Mouse (Mus musculus) lung, embryonic 16.5 days (tissue): ENCODE measurements at regions not wholly inside any gene's neighbourhood (a gene's known extent, or its start where the extent isn't known, plus 50 kb on each side); places are given as distances from the start of the nearest gene placed in this dataset.

Source experiments
- ATAC-seq: fragments of 200-750 bp; cut with Nextera tagmentation; 2 replicates; pipeline ENCODE4 v1.8.0; 2017; ENCODE audit warnings: low read depth, mild to moderate bottlenecking, moderate library complexity
- H3K27ac ChIP-seq: fragments of 300-500 bp; sonication (generic); 2 replicates; pipeline ENCODE4 v1.5.1; 2014; ENCODE audit warnings: mild to moderate bottlenecking, control low read depth, low read length
- H3K27me3 ChIP-seq: fragments of 300-500 bp; sonication (generic); 2 replicates; pipeline ENCODE4 v1.6.1; 2014; ENCODE audit warnings: low read depth, low read length, mixed read lengths; ENCODE audit not compliant: control insufficient read depth, insufficient read depth
- H3K36me3 ChIP-seq: fragments of 300-500 bp; sonication (generic); 2 replicates; pipeline ENCODE4 v1.6.1; 2014; ENCODE audit warnings: low read length; ENCODE audit not compliant: control insufficient read depth, insufficient read depth
- H3K4me1 ChIP-seq: fragments of 300-500 bp; sonication (generic); replicated peaks from 2 replicates; pipeline ENCODE4 v1.6.1; 2014; ENCODE audit warnings: low read length, mixed read lengths; ENCODE audit not compliant: control insufficient read depth, insufficient read depth
- H3K4me2 ChIP-seq: fragments of 300-500 bp; sonication (generic); 2 replicates; pipeline ENCODE4 v1.6.1; 2014; ENCODE audit warnings: low read depth, low read length, control low read depth
- H3K4me3 ChIP-seq: fragments of 300-500 bp; sonication (generic); 2 replicates; pipeline ENCODE4 v1.5.1; 2014; ENCODE audit warnings: mild to moderate bottlenecking, low read length, control low read depth
- H3K9ac ChIP-seq: fragments of 300-500 bp; sonication (generic); 2 replicates; pipeline ENCODE4 v1.6.1; 2014; ENCODE audit warnings: low read length, control low read depth
- H3K9me3 ChIP-seq: fragments of 300-500 bp; sonication (generic); 2 replicates; pipeline ENCODE4 v1.6.1; 2016; ENCODE audit warnings: low read length; ENCODE audit not compliant: control insufficient read depth
- WGBS: fragments of 180-500 bp; shearing (Covaris S2); extraction: QIAGEN DNeasy Blood & Tissue Kit; methylation state at CpG from one replicate; pipeline ENCODE4 v1.1.7; 2014; 5-methylcytosine and 5-hydroxymethylcytosine counted together
- microRNA-seq: library from miRNA; unstranded; fragments of <30 nt; microRNA quantifications from one replicate; pipeline ENCODE4, GENCODE M21; 2016

DNA sequence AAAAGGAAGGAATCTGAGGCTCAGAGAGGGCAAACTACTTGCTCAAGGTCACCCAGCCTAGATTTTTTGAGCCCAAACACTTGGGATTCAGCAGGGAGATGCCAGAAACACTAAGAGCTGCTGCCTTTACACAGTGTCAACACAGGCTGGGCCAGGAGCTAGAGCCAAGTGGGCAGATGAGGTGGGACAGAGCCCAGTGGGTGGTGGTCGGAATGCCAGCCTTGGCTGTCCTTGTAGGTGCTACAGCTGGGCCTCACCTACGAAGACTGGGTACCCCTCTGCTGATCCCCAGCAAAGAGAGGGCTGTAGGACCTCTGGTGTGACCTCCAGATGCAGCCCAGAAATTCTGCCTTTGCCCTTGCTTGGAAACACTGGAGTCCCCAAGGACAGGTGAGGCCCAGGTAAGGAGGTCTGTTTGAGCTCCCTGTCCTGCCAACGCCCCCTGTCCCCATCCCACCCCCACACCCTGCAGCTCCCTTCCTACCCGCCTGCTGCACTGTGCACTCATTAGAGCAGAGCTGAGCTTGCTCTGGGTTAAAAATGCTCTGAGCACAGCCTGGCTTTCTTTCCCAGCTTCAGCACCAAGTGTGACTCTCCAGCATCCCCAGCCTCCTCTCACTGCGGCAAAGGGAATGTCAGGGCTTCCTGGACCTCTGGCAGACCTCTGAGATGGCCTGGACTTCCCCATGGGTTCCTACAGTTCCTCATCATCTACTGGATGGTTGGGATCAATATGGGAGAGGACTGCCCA lies 76.2 kb downstream of the Cstad start:
- no peaks in the 10 kb centered on the region for H3K9me3 ChIP-seq
- H3K36me3 ChIP-seq = no peaks in the 10 kb centered on the region
- 61% methylated on average over 5 of the region's 5 CpGs for WGBS
- no peaks in the 10 kb centered on the region for H3K27me3 ChIP-seq
- H3K4me3 ChIP-seq = no peak overlapping the region
- peaks cover 21% of the 10 kb centered on the region for H3K4me1 ChIP-seq
- no peak for ATAC-seq
- H3K27ac ChIP-seq = no peak overlapping the region
- H3K4me2 ChIP-seq = no peak overlapping the region
- H3K9ac ChIP-seq = no peak overlapping the region

DNA sequence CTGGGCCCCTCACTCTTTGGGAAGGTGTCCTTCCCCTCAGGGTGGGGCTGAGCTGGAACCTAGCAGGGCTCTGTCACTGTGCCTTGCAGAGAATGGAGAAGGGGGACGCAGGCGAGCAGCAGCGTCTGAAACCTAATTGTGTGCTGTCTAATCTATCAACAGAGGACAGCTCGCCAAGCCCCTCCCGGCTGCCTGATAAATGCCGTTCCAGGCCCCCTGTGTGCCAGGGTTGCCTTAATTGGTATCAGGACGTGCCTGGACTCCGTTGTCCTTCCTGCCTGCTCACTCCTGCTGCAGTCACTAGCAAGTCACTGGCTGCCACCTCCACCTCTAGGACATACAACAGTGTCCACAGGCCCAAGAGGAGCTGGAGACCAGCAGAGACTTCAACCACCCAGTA lies 72.6 kb downstream of the Cstad start:
- Histone ChIP-seq H3K36me3 (no peaks in the 10 kb centered on the region), H3K4me1 (peaks cover 21% of the 10 kb centered on the region), H3K4me3 (no peak overlapping the region), H3K4me2 (no peak overlapping the region), H3K9me3 (no peaks in the 10 kb centered on the region), H3K9ac (peak overlapping the region; percentile 11; the same call in 1 of the 2 replicates), H3K27ac (no peak overlapping the region), H3K27me3 (no peaks in the 10 kb centered on the region)
- 15% methylated on average over 8 of the region's 8 CpGs for whole genome bisulfite sequencing
- ATAC-seq = peak; percentile 49

DNA sequence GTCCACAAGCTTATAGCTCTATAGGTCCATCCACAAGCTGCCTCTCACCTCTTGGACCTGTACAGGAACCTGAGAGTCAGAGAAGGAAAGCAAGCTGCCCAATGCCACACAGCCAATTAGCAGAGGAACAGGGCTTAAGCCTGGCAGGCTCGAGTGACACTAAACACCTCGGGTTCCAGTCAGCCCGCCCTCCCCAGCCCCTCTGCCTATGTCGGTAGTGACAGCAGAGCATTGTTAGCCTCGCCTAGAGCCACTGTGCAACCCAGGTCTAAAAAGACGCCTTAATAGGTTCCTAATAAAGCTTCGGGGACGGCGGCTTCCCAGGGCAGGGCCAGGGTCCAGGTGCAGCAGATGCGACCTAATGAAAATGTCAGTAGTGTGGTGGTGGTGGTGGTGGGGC lies 66.3 kb downstream of the Cstad start:
- WGBS = 63% methylated on average over 10 of the region's 10 CpGs
- Histone ChIP-seq H3K4me1 (peaks cover 44% of the 10 kb centered on the region), H3K27ac (no peak overlapping the region), H3K27me3 (no peaks in the 10 kb centered on the region), H3K4me3 (no peak overlapping the region), H3K9me3 (no peaks in the 10 kb centered on the region), H3K36me3 (no peaks in the 10 kb centered on the region), H3K4me2 (no peak overlapping the region), H3K9ac (no peak overlapping the region)
- ATAC-seq = no peak

DNA sequence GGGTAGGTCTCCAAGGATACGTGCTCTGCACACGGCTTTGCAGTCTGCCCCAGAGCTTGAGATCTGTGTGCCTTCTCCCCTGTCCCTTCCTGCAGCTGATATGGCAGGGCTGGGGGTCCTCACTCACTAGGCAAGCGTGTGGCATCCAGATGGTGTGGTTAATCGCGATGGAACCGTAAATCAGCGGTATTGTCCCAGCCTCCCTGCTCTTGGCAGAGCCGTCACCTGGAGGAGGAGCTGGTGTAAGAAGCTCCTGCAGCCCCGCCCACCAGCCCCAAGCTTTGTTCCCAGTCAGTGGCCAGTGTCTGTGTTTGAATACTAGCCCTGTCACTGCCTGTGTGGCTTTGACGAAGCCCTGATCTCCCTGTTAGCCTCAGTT lies 65.8 kb downstream of the Cstad start:
- no peaks in the 10 kb centered on the region for H3K36me3 ChIP-seq
- peak overlapping the region; percentile 46 for H3K9ac ChIP-seq
- no peaks in the 10 kb centered on the region for H3K9me3 ChIP-seq
- peak overlapping the region; percentile 100 for H3K27ac ChIP-seq
- H3K27me3 ChIP-seq = no peaks in the 10 kb centered on the region
- 30% methylated on average over 10 of the region's 10 CpGs for WGBS
- H3K4me3 ChIP-seq = no peak overlapping the region
- no peak for ATAC-seq
- H3K4me2 ChIP-seq = no peak overlapping the region
- peaks cover 44% of the 10 kb centered on the region for H3K4me1 ChIP-seq

DNA sequence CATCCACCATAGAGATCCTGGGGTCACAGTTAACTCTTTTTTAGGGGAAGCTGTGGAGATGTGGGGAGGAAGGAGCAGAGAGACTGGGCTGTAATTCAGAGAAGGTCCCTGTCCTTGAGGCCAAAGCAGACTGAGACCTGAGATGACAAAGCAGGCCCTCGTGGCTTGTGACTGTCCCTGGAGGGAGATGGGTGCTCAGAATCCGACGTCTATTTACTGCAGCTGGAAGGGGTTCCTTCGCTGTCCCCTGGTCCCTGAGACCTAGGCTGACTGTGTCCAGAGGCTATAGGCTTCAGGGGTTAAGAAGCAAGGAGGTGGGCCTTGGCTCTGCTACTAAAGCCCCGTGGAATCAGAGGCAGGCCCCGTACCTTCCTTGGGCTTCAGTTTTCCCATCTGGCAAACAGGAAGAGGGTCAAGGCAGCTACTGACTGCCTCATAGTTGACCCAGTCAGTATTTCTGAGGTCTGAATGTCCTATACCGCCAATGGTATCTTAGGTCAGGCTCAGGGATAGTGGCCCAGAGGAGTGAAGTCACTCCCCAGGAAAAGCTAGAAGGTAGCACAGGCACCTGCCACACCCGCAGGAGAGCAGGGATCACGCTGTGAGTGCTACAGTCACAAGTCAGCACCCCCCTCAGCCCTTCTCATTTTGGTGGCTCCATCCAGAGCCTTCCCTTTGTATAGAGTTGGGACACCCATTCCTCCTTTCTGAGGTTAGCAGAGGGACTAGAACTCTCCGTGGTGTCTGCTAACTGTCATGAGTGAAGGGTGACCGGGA lies 65.2 kb downstream of the Cstad start:
- WGBS = 36% methylated on average over 11 of the region's 11 CpGs
- peaks cover 44% of the 10 kb centered on the region for H3K4me1 ChIP-seq

DNA sequence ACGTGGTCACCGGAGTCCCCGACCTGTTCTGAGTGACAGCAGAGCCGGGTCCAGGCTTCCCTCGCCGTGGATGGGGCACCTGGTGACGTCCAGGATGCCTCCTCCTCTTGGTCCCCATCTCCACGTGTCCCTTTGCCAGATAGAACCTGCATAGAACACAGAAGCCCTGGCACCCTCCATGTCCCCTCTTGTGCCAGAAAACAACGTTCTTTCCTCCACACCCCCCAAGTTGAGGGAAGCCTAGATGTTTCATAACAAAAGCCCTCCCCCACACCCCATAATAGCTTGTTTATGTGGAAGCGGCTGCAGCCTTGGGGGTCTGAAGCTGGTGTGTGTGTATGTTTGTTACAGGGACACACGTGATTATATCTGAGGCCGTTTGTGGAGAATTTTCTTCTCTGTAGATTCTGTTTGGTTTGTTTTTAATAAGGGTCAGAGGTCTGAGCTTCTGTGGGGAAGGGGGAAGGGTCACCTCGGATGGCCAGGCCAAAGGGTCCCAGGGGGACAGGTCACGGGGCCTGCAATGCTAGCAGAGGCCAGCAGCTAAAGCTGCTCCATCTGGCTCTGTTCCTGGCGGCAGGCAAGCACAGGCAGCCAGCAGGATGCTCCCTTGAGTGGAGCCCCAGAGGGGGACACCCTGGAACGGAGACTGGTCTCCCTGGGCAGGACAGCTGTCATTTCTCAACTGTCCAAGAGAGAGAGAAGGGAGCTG lies 64.2 kb downstream of the Cstad start:
- peak; percentile 84 for ATAC-seq
- peak overlapping the region; percentile 79 for H3K9ac ChIP-seq
- WGBS = 7% methylated on average over 16 of the region's 16 CpGs
- H3K36me3 ChIP-seq = no peaks in the 10 kb centered on the region
- peak overlapping the region; percentile 38 for H3K4me3 ChIP-seq
- peaks cover 41% of the 10 kb centered on the region for H3K4me1 ChIP-seq
- H3K9me3 ChIP-seq = no peaks in the 10 kb centered on the region
- H3K4me2 ChIP-seq = peak overlapping the region; percentile 86
- H3K27ac ChIP-seq = peak overlapping the region; percentile 100
- H3K27me3 ChIP-seq = no peaks in the 10 kb centered on the region

More for the DNA sequence above, 65.2 kb downstream of the Cstad start:
- Histone ChIP-seq H3K4me3 (no peak overlapping the region), H3K9ac (peak overlapping the region; percentile 79), H3K4me2 (no peak overlapping the region; the same call in 1 of the 2 replicates), H3K36me3 (no peaks in the 10 kb centered on the region), H3K9me3 (no peaks in the 10 kb centered on the region), H3K27ac (peak overlapping the region; percentile 100), H3K27me3 (no peaks in the 10 kb centered on the region)
- ATAC-seq = no peak

Small RNA genes lying in the stretch of these regions (microRNA-seq; reads per million reads assigned to microRNA genes)
- 0.79 reads per million for gene Mir3089
